Mouse (Mus musculus) cerebellum, adult 2 months (tissue): ENCODE data around the gene Slc22a21.
"Not testable (repeated sequence)": the region's sequence is repeated elsewhere in the genome, so short reads cannot be mapped to it uniquely, and the experiment has no call there.

Experiments used
- CTCF ChIP-seq: fragments of 200-500 bp; IDR thresholded peaks from 2 replicates; pipeline ENCODE4 v1.5.1; 2011; ENCODE audit warnings: low read depth, mild to moderate bottlenecking, control low read depth, low read length, moderate library complexity, borderline replicate concordance; ENCODE audit not compliant: insufficient read depth
- POLR2A ChIP-seq: fragments of 200-500 bp; IDR thresholded peaks from 2 replicates; pipeline ENCODE4 v1.6.1; 2011; ENCODE audit warnings: low read length, control low read depth, borderline replicate concordance; ENCODE audit not compliant: insufficient read depth

GRCm38 (mm10) chr11:53931944-53932318 lies 48.2 kb downstream of the Slc22a21 start:
- not testable (repeated sequence) for TF ChIP-seq CTCF, POLR2A
